Mouse (Mus musculus): Measurements from ENCODE around the gene Helq.

GRCm38 (mm10) chr5:100820483-100821184 lies 22.2 kb upstream of the Helq start, which contains the start of gene Abraxas1:
- TF ChIP-seq CTCF (IDR thresholded peaks at IDR 0.05; ENCODE audit: borderline replicate concordance, insufficient read depth, low read depth, low read length) (no peak), POLR2A (IDR thresholded peaks at IDR 0.05; ENCODE audit: borderline replicate concordance, insufficient read depth, low read length) (peak; percentile 89)
